Mouse (Mus musculus) limb, embryonic 15.5 days (tissue): Measurements from ENCODE around the gene 4930568D16Rik. TPM values are rescaled to one million over a fixed set of nuclear protein-coding genes. Genes with fewer than 3 reads are reported as not detected.

ENCODE experiments used
- ATAC-seq: fragments of 200-750 bp; cut with Nextera tagmentation; 2 replicates; pipeline ENCODE4 v1.8.0; 2017; ENCODE audit warnings: low read depth, moderate TSS enrichment; ENCODE audit not compliant: insufficient number of reproducible peaks, low FRiP score, low TSS enrichment
- H3K27ac ChIP-seq: fragments of 300-500 bp; sonication (generic); 2 replicates; pipeline ENCODE4 v1.5.1; 2015; ENCODE audit warnings: moderate library complexity, mild to moderate bottlenecking, inconsistent platforms
- H3K27me3 ChIP-seq: fragments of 300-500 bp; sonication (generic); 2 replicates; pipeline ENCODE4 v1.6.1; 2015; ENCODE audit warnings: inconsistent platforms
- H3K36me3 ChIP-seq: fragments of 300-500 bp; sonication (generic); 2 replicates; pipeline ENCODE4 v1.6.1; 2015; ENCODE audit warnings: inconsistent platforms
- H3K4me1 ChIP-seq: fragments of 300-500 bp; sonication (generic); 2 replicates; pipeline ENCODE4 v1.6.1; 2015; ENCODE audit warnings: inconsistent platforms
- H3K4me2 ChIP-seq: fragments of 300-500 bp; sonication (generic); 2 replicates; pipeline ENCODE4 v1.6.1; 2015; ENCODE audit warnings: mild to moderate bottlenecking, inconsistent platforms
- H3K4me3 ChIP-seq: fragments of 300-500 bp; sonication (generic); 2 replicates; pipeline ENCODE4 v1.5.1; 2015; ENCODE audit warnings: mild to moderate bottlenecking, inconsistent platforms
- H3K9ac ChIP-seq: fragments of 300-500 bp; sonication (generic); 2 replicates; pipeline ENCODE4 v1.6.1; 2015; ENCODE audit warnings: inconsistent platforms
- H3K9me3 ChIP-seq: fragments of 300-500 bp; sonication (generic); 2 replicates; pipeline ENCODE4 v1.6.1; 2016; ENCODE audit warnings: inconsistent platforms
- whole genome bisulfite sequencing: fragments of 180-500 bp; shearing (Covaris S2); methylation state at CpG from one replicate; pipeline ENCODE4 v1.1.7; 2015; 5-methylcytosine and 5-hydroxymethylcytosine counted together
- polyA plus RNA-seq: library from polyadenylated mRNA; unstranded; fragments of >200 nt; fragmentation: Nextera tagmentation; extraction: Ambion mirVana; gene quantifications from 2 replicates; pipeline ENCODE4 v1.2.1, GENCODE M21; 2015

Gene 4930568D16Rik
- polyA plus RNA-seq, 1 experiment from 2014 or later, result not detected

DNA sequence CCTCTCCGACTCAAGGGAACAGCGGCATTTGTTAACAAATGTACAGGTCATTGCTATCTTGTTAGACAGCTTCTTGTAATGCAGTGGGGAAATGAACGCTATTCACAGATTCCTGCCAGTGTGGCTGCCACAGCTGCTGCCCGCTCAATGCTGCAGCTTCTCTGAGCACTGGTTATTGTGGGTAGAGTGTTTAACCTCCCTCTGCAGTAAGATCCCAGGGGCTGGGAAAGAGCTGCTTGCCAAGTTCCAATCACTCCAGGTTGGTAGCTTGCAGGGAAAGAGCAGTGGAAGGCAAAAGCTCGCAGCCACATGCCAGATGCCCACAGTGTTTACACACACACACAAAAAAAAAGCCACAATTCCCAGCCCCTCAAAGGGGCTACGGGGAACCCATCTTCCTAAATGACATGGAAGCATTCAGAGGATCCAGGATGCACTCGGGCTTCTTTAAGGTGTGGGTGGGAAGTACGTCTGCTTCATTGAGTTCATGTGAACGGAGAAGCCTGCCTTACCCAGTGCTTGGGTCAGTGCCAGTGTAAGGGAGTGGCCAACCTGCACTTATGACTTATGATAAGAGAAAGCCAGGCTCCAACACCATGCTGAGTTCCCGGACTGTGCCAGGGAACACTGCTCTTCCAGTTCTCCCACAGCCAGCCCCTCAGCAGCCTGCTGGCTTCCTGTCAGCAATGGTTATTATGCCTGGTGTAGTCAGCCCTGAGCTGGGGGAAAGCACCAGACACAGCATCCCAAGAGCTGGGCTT is 44.9 kb downstream of the 4930568D16Rik start:
- ATAC-seq, result no peak
- H3K4me1 ChIP-seq, result 0 out of 2 replicates have a peak, but pooled peaks cover 9% of the 10 kb centered on the region
- no peaks in the 10 kb centered on the region for H3K27me3 ChIP-seq
- H3K4me2 ChIP-seq, result no peak overlapping the region
- no peak overlapping the region for H3K27ac ChIP-seq
- H3K36me3 ChIP-seq, result 0 out of 2 replicates have a peak, but pooled peaks cover 4% of the 10 kb centered on the region
- 61% methylated on average over 10 of the region's 10 CpGs for WGBS
- no peak overlapping the region for H3K9ac ChIP-seq
- H3K9me3 ChIP-seq, result no peaks in the 10 kb centered on the region
- no peak overlapping the region for H3K4me3 ChIP-seq

DNA sequence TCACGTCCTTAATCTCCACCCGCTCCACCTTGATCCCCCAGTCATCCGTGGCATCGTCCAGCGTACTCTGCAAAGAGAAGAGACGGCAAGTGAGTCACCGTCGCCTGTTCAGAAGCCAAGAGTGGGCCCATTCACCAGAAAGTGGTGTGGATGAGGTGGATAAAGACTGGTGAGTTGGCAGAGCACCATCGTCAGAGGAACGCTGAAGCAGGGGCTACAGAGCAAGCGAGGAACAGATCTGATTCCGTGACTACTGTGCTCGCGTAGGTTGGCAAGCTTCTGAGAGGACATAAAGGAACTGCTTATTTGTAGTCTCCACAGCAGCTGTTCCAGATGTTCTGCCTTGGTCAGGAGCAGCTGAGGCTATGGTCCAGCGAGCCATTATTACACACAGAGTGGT is 47.1 kb downstream of the 4930568D16Rik start:
- Histone ChIP-seq H3K36me3 (0 out of 2 replicates have a peak, but pooled peaks cover 4% of the 10 kb centered on the region), H3K4me3 (no peak overlapping the region), H3K27me3 (no peaks in the 10 kb centered on the region), H3K4me1 (0 out of 2 replicates have a peak, but pooled peaks cover 9% of the 10 kb centered on the region), H3K27ac (no peak overlapping the region), H3K4me2 (no peak overlapping the region), H3K9me3 (no peaks in the 10 kb centered on the region), H3K9ac (no peak overlapping the region)
- WGBS, result 80% methylated on average over 15 of the region's 15 CpGs
- no peak for ATAC-seq

DNA sequence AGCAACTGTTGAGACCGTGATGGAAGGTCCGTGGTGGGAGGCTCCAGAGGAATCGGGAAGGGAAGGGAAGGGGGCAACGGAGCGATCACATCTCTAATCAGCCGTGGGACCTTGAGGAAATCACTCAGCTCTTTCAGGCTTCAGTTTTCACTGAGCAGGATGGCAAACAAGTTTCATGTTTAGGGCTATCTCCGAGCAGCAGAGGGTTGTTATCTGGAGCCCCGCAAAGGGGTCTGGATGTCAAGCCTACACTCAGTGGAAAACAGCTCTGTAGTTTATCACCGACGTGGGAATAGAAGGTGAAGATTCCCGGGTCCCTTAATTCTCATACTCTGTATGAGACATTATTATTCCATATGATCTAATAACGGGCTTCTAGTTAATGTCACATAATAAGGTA is 49.1 kb downstream of the 4930568D16Rik start:
- no peak overlapping the region for H3K9ac ChIP-seq
- H3K4me3 ChIP-seq, result no peak overlapping the region
- no peak overlapping the region for H3K27ac ChIP-seq
- ATAC-seq, result no peak
- WGBS, result 89% methylated on average over 12 of the region's 12 CpGs
- H3K36me3 ChIP-seq, result 0 out of 2 replicates have a peak, but pooled peaks cover 4% of the 10 kb centered on the region
- 0 out of 2 replicates have a peak, but pooled peaks cover 9% of the 10 kb centered on the region for H3K4me1 ChIP-seq
- no peaks in the 10 kb centered on the region for H3K27me3 ChIP-seq
- no peaks in the 10 kb centered on the region for H3K9me3 ChIP-seq
- H3K4me2 ChIP-seq, result no peak overlapping the region

DNA sequence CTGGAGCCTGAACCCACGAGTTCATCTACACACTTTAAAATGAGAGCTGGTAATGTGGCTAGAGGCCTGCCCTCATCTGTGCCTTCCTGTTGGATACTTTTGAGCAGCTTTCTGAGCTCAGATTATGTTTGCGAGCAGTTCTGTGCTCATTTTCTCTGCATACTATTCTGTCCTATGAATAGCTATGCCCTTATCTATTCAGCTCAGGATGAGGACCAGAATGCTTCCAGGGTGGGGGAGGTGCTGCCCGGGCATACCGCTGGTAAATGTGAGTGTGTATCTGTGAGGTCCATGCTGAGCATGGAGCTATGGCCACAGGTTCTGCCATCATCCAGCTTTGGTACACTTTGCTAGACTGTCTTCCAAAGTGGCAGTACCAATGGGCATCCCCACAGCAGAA is 49.9 kb downstream of the 4930568D16Rik start:
- Histone ChIP-seq H3K4me3 (no peak overlapping the region), H3K27ac (no peak overlapping the region), H3K9ac (no peak overlapping the region), H3K9me3 (no peaks in the 10 kb centered on the region), H3K4me2 (no peak overlapping the region), H3K4me1 (peaks cover 10% of the 10 kb centered on the region; the same call in 1 of the 2 replicates), H3K36me3 (0 out of 2 replicates have a peak, but pooled peaks cover 4% of the 10 kb centered on the region), H3K27me3 (no peaks in the 10 kb centered on the region)
- 83% methylated on average over 4 of the region's 4 CpGs for WGBS
- ATAC-seq, result no peak

DNA sequence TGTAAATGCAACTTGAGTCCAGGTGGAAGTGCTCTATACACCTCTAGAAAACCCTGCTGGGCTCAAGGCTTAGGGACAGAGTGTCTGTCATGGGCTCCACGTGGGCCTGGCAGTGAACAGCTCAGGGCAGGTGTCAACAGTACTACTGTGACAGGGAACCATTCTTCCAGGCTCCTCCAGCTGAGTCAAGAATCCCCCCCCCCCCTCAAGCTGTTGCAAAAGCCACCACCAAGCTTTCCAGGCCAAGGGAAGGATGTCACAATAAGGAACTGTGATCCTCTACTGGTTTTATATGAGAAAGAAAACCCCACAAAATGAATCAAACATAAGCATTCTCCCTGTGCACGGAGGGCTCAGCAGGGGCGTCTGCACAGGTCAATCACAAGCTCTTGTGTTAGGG is 53.2 kb downstream of the 4930568D16Rik start:
- H3K27me3 ChIP-seq, result no peaks in the 10 kb centered on the region
- no peak overlapping the region for H3K27ac ChIP-seq
- H3K4me3 ChIP-seq, result no peak overlapping the region
- WGBS, result 45% methylated on average over 3 of the region's 3 CpGs
- no peaks in the 10 kb centered on the region for H3K9me3 ChIP-seq
- ATAC-seq, result no peak
- H3K36me3 ChIP-seq, result peaks cover 4% of the 10 kb centered on the region; the same call in 1 of the 2 replicates
- H3K9ac ChIP-seq, result no peak overlapping the region
- H3K4me2 ChIP-seq, result no peak overlapping the region
- peaks cover 5% of the 10 kb centered on the region; the same call in 1 of the 2 replicates for H3K4me1 ChIP-seq

DNA sequence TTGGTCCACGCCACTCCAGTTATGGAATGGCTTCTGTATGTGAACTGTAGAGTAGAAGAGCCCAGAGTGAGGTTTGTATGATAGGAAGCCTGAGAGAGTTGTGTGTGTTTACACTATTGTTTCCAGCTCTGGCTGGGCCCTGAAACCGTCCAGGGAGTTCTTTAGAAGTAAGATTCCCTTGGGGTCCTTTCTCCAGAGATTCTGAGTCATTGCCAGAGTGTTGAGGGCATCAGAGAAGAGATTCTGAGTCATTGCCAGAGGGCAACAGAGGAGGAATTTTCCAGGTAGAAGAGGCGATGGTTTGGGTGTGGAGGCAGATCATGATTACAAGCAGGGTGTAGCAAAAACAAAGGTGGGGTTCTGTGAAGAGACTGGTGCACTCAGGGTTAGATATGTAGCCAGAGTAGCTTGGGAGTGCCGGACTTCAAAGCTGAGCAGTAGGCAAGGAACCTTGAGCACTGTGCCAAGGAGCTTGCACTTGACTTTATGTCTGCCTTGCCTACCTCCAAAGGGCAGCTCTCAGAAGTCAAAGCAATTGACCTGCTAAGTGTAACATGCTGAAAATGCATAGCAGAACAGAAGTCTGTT is 57.5 kb downstream of the 4930568D16Rik start:
- ATAC-seq, result no peak
- no peak overlapping the region for H3K4me3 ChIP-seq
- no peak overlapping the region for H3K27ac ChIP-seq
- H3K36me3 ChIP-seq, result peaks cover 25% of the 10 kb centered on the region
- H3K4me2 ChIP-seq, result no peak overlapping the region
- H3K9ac ChIP-seq, result no peak overlapping the region
- H3K9me3 ChIP-seq, result no peaks in the 10 kb centered on the region
- peaks cover 5% of the 10 kb centered on the region; the same call in 1 of the 2 replicates for H3K4me1 ChIP-seq
- H3K27me3 ChIP-seq, result no peaks in the 10 kb centered on the region
- WGBS, result 81% methylated on average over 4 of the region's 4 CpGs

DNA sequence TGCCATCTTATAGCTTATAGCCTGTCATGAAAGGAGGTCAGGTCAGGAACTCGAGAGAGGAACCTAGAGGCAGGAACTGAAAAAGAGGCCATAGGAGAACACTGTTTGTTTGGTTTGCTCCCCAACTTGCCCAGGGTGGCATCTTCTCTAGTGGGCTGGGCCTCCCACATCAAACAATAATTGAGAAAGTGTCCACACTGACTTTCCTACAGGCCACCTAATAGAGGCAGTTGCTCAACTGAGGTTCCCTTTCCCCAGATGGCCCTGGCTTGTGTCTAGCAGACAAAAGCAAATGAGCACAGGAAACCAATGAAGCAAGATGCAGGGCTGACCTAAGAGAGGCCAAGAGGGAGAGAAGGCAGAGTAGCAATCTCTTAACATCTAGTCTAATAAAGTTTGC is 59.4 kb downstream of the 4930568D16Rik start:
- Histone ChIP-seq H3K4me2 (no peak overlapping the region), H3K4me1 (peaks cover 3% of the 10 kb centered on the region; the same call in 1 of the 2 replicates), H3K36me3 (peaks cover 43% of the 10 kb centered on the region), H3K27ac (no peak overlapping the region), H3K4me3 (no peak overlapping the region), H3K27me3 (no peaks in the 10 kb centered on the region), H3K9me3 (no peaks in the 10 kb centered on the region), H3K9ac (no peak overlapping the region)
- ATAC-seq, result no peak
- WGBS, result 62% methylated on average over 1 of the region's 1 CpGs

Other genes with a start within 250 kb of the 4930568D16Rik start
- 341 and 342 TPM in 2 replicates for gene Rab14, start 166.6 kb downstream of the 4930568D16Rik start, polyA plus RNA-seq
- 288 and 360 TPM in 2 replicates for gene Gsn, start 111.3 kb downstream of the 4930568D16Rik start, polyA plus RNA-seq
- gene Stom, start 30.8 kb downstream of the 4930568D16Rik start, polyA plus RNA-seq, result 22.2 and 25.7 TPM in 2 replicates
- not detected in 2 replicates for gene 4930402F06Rik, start 29.4 kb upstream of the 4930568D16Rik start, polyA plus RNA-seq
- 34.2 and 37.5 TPM in 2 replicates for gene Ggta1, start 95.5 kb upstream of the 4930568D16Rik start, polyA plus RNA-seq
- 57.8 and 60.6 TPM in 2 replicates for gene Dab2ip, start 190.5 kb upstream of the 4930568D16Rik start, polyA plus RNA-seq